Mouse (Mus musculus): ENCODE data around the gene Zfp655.
"Not testable (repeated sequence)": the region's sequence is repeated elsewhere in the genome, so short reads cannot be mapped to it uniquely, and the experiment has no call there.

Zfp655 gene

DNA sequence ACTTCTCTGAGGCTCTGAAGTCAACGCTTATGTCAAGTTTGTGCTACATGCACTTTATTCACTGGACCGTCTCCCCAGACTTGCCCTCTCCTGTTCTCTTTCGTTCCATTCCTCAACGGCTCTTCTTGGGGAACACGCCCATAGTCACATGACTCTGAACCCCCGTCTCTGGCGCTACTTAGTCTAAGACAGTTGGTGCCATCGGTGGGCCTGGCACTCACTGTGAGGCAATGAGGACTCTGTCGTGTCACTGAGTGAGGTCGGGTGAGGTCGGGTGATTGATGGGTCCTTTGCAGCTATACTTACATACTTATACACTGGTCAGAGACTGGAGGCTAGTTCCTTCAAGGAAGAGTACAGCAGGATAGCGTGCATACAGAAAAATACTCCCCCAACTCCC is 8.1 kb upstream of the Zfp655 start:
- DNase-seq: no peak

DNA sequence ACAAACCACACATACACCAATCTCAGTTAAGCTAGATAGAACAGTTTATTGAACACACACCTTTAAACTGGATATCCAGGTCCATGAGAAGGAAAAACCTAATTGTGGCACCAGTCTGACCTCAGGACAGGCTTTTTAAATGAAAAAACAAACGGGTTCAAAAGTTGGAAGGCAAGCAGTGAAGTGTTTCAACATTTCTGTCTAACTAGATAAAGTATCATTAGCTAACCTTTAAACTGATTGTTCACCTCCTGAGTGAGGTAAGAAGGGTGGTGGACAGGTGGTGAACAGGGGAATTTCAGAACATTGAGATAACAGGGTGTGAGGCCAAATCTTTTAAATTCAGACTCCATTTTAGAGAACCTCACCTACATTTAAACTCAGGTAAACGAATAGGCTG is 5.1 kb upstream of the Zfp655 start:
- DNase-seq: no peak

DNA sequence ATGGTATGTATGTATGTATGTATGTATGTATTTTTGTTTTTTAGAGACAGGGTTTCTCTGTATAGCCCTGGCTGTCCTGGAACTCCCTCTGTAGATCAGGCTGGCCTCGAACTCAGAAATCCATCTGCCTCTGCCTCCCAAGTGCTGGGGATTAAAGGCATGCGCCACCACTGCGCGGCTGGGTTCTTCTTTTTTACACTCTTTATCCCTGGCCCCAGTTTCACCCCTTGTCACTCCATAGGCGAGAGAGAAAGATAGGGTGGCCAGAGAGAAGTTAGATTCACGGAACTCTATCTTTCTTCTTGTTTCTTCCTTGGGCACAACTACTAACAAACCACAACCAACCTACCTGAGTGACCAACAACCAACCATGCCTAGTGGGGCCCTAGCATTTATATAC is 2.2 kb upstream of the Zfp655 start:
- not testable (repeated sequence) for DNase-seq

DNA sequence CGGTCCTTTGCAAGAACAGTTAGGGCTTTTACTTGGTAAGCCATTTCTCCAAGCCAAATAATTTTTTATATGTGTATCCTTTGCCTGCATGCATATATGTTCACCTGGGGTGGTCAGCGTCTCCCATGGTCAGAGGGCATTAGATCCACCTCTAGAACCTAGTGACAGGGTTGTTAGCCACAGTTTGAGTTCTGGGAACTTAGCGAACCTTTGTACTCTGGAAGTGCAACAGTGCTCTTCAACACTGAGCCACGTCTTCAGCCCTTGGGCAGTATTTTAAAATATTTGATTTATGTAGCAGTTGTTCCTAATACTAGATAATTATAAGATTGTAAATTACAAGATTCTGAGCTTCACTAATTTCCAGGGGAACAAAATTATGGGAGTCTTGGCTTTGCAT is 874 bp upstream of the Zfp655 start:
- DNase-seq: no peak

- no peak for DNase-seq
These were observed 437 bp downstream of the Zfp655 start for GRCm38 (mm10) chr5:145231893-145232411.

DNA sequence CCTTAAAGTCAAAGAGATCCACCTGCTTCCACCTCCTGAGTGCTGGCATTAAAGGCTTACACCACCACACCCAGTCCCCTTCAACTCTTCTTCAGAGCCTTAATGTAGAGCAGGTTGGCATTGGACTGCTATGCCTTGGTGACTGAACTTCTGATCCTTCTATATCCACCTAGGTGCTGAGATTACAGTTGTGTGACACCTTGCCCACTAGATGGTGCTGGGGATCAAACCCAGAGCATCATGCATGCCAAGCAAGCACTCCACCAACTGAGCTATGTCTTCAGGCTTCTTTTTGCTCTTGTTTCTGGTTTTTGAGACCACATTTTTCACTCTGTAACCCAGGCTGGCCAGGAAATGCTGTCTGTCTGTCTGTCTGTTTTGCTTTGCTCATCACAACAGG is 3.1 kb downstream of the Zfp655 start:
- DNase-seq: no peak

- no peak for DNase-seq
These were observed 18.0 kb downstream of the Zfp655 start for GRCm38 (mm10) chr5:145249520-145249919.

DNA sequence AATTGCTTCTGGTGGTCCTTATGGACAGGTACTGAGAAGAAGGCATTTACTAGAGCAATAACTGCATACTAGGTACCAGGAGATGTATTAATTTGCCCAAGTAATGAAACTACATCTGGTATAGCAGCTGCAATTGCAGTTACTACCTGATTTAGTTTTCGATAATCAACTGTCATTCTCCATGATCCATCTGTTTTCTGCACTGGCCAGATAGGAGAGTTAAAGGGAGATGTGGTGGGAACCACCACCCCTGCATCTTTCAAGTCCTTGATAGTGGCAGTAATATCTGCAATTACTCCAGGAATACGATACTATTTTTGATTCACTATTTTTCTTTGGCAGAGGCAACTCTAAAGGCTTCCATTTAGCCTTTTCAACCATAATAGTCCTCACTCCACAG is 42.1 kb downstream of the Zfp655 start:
- DNase-seq: not testable (repeated sequence)

DNA sequence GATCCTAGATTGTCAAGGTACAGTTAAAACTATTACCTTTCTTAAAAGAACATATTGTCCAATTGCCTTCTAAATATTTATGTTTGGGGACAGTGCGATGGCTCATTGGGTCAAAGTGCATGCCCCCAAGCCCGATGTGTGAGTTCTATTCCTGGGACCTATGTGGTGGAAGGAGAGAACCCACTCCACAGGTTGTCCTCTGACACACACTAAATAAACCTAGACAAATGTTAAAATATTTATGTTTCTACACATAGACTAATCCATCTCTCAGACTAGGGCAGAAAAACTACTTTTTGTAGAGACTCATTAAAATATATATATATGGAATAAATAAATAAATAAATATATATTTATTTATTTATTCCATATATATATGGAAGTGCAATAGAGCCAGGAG is 48.4 kb downstream of the Zfp655 start:
- no peak for DNase-seq

- DNase-seq: peak; percentile 94
These were observed 49.0 kb downstream of the Zfp655 start, which contains the start of gene Zscan25 for GRCm38 (mm10) chr5:145280371-145281143. Gene Zscan25, plus strand, starts transcription at chr5:145280500.

GRCm38 (mm10) chr5:145288382-145288781 is 56.9 kb downstream of the Zfp655 start:
- DNase-seq: no peak

GRCm38 (mm10) chr5:145290697-145291096 is 59.2 kb downstream of the Zfp655 start:
- DNase-seq: no peak

- no peak for DNase-seq
These were observed 60.9 kb downstream of the Zfp655 start for GRCm38 (mm10) chr5:145292398-145292797.
